Mouse (Mus musculus) CD4-positive, CD25-positive, alpha-beta regulatory T cell, adult 4 months (primary cell): Measurements from ENCODE around the gene Crtam. TPM values are rescaled to one million over a fixed set of nuclear protein-coding genes. Genes with fewer than 3 reads are reported as not detected.

ENCODE experiments used
- ATAC-seq: one replicate; pipeline ENCODE4 v1.8.0; 2017
- polyA plus RNA-seq, 2 experiments: library from polyadenylated mRNA; unstranded; fragments of 100-300 nt; shearing (Covaris generic); gene quantifications; one replicate each; pipeline ENCODE4 v1.2.1; 2017

Crtam gene
- polyA plus RNA-seq, 2 experiments from 2014 or later: 1.1 to 1.2 TPM

DNA sequence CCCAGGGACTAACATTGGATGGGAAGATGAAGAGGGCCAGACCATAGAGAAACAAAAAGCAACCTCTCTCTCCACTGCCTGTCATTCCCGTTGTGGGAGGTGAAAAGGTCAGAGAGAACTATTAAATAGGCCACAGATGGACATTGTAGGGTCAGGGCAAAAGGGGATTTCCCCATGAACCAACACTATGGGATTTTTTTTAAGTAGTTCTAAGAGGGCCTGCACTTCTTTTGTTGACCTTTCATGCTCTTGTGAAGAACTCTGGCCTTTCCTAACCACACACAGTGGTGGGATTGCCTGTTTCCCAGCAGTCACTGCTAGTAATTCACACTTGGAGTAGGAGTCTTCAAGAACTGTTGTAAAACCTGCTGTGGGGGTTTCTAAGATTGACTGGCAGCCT lies 3.4 kb upstream of the Crtam start:
- ATAC-seq: no peak

DNA sequence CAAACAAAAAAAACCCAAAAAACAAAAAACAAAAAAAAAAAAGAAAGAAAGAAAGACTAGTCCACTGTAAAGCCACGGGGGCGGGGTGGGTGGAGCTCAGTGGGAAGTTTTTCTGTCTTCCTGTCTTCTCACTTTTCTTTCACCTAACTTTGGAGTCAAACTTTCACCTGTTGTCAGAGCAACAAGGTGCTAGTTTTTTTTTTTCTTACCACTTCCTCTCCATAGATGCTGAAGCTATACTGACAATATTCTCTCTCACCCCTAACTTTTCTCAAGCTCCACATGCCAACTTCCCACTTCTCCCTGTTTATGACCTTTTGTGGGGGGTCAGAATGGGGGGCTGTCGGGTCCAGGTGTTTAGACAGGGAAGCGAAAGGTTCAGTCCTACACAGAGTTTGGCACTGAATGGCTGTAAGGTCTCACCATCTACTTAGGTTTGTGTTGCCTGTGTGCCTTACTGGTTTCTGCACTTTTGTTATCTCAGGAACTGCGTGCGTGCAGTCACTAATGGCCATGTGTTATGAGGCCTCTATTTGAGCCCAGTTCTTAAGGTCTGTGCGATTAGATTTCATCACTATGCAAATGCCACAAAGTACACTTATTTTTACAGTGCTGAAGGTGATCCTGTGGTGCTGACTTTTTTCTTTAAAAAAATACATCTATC lies 7.2 kb downstream of the Crtam start:
- ATAC-seq: peak; percentile 93

DNA sequence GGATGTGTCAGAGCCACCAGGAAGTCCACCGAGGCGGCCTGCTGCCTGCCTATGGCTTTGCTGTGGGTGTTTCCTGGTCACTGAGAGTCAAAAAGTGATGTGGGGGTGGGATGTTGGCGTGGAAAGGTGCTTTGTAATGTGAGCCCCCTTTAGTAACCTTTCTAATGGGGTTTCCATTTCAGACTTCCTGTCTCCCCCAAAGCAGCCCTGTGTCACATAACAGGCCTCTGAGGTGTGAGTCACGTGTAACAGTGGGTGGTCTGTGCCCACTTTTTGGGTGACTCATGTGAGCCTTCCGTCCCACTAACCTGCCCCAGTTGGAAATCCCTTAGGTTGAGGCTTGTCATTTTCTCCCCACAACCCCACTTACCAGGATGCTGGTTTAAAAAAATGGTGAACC lies 10.4 kb downstream of the Crtam start:
- peak; percentile 23 for ATAC-seq

DNA sequence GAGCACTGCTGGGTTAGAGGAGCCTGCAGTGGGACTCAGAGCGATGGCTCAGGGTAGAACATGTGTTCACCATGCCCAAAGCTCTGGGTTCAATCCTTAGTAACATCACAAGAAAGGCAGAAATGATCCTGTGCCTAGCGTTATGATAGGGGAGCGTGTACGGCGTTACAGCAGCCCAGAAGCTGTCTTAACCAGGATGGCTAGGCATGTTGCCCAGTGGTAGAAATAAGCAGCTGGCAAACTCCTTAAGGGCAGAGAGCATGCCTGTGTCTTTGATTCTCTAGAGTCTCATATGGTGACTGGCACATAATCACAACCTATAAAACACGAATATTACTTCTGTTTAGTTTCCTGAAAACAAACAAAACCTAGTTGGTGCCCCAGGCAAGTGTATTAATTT lies 12.9 kb downstream of the Crtam start:
- ATAC-seq: no peak

DNA sequence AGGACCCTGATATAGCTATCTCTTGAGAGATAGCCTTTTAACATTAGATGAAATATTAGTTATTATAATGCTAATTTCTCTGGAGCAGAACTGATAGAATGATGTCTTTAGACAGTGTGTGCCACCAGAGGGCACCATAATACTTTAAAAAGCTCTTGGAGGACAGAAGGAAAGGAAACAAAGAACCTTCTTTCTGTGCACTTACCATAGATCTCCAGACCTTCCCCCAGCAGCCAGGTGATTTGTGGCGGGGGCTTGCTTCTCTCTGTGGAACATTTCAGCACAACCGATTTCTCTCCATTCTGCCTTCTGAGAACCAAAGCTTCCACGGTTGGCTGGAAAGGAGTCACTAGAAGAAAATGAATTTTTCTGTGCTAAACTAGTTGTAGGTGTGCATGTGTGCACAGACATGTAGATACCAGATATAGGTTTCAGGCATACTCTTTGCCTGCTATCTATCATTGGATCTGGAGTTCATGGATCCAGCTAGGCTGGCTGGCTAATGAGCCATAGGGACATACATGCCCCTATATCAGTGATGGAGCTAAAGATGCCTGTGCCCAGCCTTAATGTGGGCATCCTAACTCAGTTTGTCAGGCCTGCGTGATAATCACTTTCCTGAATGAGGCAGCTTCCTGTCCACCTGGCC lies 14.4 kb downstream of the Crtam start:
- ATAC-seq: peak; percentile 74

DNA sequence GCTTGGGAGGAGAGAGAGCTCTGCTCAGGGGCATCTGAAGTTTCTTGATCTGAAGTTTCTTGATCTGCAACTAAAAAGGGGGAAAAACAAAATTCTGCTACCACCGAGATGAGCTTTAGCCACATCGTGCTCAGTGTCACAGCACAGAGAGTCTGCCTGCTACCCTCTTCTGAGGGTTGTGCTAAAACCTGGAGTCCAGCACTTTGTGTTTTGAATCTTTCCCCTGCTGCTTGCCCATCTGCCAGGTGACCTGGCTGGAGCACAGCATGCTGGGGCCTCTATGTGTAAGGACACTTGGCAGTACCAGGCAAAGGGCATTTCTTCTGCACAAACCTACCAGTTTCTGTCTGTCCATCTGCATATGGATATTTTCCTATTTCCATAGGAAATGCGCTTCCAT lies 20.1 kb downstream of the Crtam start:
- no peak for ATAC-seq

DNA sequence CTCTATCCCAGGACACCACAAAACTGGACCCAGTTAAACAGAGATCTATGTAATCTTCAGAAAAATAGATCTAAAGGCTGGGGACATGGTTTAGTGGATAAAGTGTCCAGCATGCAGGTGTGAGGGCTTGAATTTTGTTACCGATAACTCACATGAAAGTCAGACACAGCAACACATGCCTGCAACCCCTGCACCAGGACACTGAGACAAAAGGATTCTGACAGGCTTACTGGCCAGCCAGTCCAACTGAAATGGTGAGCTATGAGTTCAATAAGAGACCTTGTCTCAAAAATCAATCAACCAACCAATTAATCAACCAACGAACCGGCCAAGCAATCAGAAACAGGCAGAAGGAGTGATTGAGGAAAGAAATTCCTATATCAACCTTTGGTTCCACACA lies 20.7 kb downstream of the Crtam start:
- ATAC-seq: no peak

DNA sequence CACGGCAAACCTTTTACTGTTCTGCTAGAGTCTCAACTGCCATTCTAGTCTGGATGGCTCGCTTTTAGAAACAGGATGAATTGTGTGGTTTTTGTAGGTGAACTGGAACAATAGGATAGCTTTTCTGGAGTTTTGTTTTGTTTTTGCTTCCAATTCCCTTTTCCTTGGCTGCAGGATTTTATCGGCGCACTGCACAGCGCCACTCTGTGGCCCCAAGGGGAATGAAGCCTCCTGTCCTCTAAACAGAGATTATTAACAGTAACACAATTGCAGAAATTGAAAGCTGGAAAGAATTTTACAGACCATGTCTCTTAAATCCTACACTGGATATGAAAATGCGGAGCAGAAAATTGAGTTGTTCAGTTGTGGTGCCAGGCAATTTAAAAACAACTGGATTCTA lies 21.9 kb downstream of the Crtam start:
- ATAC-seq: no peak

DNA sequence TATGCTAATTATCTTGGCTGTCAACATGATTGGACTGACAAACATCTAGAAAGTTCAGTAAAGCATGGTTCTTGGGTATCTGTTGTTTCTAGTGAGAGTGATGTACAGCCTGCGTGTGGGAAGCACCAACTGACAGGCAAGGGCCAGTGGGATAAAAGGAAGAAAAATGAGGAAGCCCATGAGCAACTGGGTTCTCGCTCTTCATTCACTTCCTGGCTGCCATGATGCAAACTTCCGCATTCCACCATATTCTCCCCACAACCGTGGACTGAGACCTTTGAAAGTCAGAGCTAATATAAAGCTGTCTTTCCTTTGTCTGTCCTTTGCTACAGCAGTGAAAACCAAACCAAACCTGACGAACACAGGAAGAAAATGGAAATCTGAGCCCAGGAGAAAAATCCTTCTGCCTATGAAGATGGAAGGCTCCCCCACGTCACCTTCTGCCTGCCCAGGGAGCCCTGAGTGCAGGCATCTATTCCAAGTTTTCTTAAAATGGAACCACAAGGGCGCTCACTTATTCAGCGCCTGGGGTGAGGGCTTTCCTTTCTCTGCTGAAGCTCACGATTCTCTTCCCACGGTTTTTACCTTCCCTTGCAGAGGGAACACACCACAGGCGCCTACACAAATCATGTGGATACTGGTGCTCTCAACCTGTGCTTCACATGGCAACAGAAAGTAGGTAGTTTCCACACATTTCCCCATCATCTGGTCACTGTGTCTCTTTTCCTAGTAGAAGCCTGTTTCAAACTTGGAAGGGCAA lies 30.2 kb downstream of the Crtam start:
- ATAC-seq: no peak

DNA sequence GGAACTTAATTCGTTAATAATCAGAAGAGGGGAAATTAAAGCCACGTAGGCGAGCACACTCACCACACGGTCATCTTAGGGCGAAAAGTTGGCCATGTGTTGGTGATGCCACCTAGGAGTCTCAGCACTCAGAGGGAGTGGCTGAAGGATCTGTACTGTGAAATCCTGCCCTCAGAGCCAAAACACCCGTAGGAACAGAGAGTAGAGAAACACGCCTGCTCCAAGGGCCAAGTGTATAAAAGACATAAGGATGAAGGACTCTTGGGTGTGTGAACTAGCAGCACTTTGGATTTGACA lies 40.1 kb downstream of the Crtam start:
- ATAC-seq: no peak

DNA sequence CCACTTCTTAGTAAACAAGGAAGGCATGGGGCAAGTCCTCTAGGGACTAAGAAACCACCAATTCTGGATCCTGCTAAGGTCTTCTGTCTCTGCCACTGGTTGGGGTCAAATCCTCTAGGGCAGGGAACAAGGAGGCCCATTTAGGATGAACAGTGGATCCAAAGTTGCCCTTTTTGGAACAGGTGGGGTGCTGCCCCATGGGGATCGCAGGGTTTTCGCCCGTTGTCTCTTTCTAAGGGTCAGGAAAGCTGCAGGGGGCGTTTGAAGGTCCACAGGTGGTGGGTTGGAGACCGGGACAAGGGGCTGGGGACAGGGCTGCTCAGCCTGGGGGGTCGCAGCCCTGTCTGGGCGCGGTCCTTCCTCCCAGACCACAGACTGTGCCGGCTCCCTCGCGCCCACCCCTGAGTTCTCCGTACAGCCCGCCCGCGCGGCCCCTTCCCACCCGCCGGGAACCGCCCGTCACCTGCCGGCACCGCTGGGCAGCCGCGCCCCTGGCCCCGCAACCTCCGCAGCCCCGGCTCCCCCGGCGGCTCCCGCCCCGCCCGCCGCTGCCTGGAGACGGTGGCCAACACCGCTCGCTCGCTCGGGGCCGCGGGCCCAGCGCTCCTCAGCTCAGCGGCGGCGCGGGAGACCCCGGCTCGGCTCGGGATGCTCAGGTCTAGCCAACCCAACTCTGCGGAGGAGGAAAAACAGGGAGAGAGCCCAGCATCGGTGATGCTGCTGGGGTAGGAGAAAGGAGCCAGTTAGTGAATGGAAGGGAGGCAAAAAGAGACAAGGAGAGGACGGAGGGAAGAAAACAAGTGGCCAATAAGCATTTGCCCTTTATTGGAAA lies 40.6 kb downstream of the Crtam start, which contains the start of gene Jhy:
Jhy (minus strand) TSS at position 533 of the 832 bp plus-strand sequence.
- ATAC-seq: no peak

DNA sequence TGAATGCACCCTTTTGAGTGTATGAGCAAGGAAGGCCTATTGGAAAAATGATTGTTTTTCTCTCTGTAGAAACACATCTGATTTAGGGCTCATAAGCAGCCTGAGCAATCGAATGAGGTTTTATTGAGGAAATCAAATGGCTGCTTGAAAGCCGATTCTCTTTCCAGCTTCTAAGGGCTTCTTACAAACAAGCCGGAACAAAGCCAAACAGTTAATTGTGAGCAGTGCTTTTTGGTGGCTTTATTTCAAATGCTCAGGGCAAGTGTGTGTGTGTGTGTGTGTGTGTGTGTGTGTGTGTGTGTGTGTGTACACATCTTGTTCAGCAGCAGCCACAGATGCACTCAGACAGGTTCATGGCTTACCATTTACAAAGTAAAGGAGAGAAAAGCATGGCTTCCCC lies 43.0 kb downstream of the Crtam start:
- no peak for ATAC-seq

DNA sequence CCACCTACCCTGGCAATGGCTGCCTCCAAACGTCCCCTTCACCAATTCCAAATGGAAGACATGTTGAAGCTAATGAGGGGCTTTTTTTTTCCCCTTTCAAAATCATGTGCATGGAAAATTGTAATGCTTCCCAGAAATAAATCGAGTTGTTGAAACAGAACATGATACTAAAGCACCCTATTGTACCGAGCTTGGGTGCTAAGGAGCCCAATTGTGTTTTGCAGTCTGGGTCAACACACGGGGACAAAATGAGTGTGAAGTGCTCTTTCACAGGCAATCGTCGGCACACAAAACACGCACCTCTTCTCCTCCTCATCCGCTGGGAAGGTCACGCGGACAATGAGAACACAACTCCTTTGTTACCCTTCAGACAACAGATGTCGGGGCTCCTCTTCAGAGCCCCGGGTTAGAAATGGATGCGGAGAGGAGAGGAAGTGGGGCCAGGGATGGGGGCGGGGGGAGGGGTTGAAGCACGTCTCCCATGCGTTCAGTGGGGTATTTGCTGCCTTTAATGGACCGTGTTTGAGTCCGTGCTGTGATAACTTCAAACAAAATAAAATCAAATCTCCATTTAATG lies 55.3 kb downstream of the Crtam start:
- ATAC-seq: no peak

DNA sequence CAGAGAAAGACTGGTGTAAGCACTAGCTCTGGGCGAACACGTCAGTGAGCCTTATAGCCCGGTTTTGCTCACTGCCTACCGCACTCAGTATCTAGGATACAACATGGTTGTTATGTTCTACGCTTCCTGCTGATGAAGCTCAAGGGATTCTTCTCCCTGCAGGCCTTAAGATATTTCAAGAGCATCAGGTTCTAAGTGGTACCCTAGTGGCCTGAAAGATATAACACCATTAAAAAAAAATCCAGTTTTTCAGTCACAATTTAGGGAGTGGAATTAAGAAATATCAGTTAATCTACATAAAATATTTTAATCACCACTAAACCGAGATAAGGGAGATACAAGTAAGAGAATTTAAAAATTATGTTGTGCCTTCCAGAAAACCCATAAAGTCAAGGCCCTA lies 56.0 kb downstream of the Crtam start:
- ATAC-seq: no peak

DNA sequence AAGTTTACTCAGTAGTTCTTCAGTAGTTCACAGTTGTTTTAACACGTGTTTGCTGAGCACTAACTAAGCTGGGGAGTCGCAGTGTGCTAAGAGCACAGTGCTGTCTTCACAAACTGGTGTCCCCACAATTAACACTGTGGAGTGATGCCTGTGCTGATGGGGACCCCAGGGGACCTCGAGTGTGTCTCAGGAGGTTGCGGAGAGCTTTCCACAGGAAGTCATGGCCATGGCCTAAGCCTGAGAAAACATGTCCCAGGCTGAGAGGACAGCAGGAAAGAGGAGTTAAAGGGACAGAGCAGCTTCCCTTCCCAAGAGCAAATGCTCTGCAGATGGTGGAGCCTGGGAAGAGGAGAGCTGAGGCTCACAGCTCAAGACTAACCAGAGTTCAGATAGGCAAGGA lies 57.3 kb downstream of the Crtam start:
- no peak for ATAC-seq

DNA sequence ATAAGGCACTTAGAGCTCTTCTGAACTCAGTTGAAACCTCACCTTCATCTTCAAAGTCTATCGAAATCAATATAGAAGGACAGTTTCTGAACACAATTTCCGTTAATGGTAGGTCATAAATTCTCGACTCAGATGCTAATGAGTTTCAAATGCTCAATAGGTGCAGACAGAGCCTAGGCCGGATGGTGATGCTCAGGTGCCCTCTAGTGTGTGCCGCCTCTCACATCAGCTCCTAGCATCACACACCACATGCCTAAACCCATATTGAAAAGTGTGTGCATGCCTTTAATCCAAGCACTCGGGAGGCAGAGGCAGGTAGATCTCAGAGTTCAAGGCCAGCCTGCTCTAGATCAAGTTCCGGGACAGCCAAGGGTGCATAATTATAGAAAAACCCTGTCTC lies 67.0 kb downstream of the Crtam start:
- no peak for ATAC-seq

DNA sequence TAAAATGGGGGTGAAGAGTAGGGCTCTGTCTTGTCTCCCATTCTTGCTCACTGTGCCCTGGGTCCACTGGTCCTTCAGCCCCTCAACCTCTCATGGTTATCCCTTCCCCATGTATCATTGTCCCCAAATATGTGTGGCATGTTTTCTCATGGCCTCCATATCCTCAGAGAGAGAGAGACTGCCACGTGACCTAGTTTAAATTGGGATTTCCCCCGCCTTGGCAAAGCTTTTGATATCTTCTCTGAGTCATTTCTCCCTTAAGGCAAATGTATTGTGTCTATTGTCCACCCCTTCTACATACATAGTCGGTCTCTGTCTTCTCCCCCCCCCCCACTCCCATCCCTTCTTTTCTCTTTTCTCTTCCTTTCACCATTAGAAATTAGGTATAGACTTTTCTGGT lies 71.1 kb downstream of the Crtam start:
- no peak for ATAC-seq

DNA sequence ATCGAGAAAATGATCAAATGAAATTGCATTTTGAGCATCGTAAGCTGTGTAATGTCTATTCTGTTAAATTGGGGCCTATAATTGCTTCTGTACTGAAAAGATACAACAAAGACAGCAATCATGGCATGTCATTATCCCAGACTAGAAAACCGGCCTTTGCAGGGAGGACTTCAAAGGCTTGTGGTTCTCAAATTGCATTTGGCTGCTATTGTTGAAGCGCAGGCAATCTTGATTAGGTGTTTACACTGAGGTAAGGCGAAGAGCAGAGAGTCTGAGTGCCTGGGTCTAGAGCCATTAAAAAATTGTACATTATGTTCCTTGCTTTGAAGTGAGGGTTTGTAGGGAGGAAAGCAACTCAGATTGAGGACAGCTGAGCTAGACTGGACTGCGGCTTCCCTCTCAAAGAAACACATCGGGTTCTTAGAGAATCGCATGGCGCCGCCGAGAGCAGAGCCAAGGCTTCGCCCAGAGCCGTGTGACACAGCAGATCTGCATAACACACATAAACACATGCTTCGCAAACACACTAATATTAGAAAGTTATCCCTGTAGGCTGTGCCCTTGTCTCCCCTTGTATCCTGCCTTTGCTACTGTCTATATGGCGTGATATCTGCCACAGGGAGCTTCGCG lies 77.0 kb downstream of the Crtam start:
- ATAC-seq: no peak
